Mouse (Mus musculus) forebrain, embryonic 13.5 days (tissue): Measurements from ENCODE around the gene Stxbp6. TPM values are rescaled to one million over a fixed set of nuclear protein-coding genes. Genes with fewer than 3 reads are reported as not detected.

ENCODE experiments used
- ATAC-seq: fragments of 200-750 bp; cut with Nextera tagmentation; 2 replicates; pipeline ENCODE4 v1.8.0; 2017
- H3K27ac ChIP-seq: fragments of 300-500 bp; sonication (generic); 2 replicates; pipeline ENCODE4 v1.5.1; 2015; ENCODE audit warnings: inconsistent platforms, mild to moderate bottlenecking, moderate library complexity
- H3K27me3 ChIP-seq: fragments of 300-500 bp; sonication (generic); 2 replicates; pipeline ENCODE4 v1.6.1; 2015; ENCODE audit warnings: mild to moderate bottlenecking, inconsistent platforms
- H3K36me3 ChIP-seq: fragments of 300-500 bp; sonication (generic); 2 replicates; pipeline ENCODE4 v1.6.1; 2015; ENCODE audit warnings: mild to moderate bottlenecking, inconsistent platforms; ENCODE audit not compliant: poor library complexity, severe bottlenecking
- H3K4me1 ChIP-seq: fragments of 300-500 bp; sonication (generic); 2 replicates; pipeline ENCODE4 v1.6.1; 2015; ENCODE audit warnings: inconsistent platforms
- H3K4me2 ChIP-seq: fragments of 300-500 bp; sonication (generic); 2 replicates; pipeline ENCODE4 v1.6.1; 2015; ENCODE audit warnings: inconsistent platforms, mild to moderate bottlenecking, moderate library complexity
- H3K4me3 ChIP-seq: fragments of 300-500 bp; sonication (generic); 2 replicates; pipeline ENCODE4 v1.5.1; 2015; ENCODE audit warnings: mild to moderate bottlenecking, inconsistent platforms
- H3K9ac ChIP-seq: fragments of 300-500 bp; sonication (generic); 2 replicates; pipeline ENCODE4 v1.6.1; 2015; ENCODE audit warnings: mild to moderate bottlenecking, inconsistent platforms
- H3K9me3 ChIP-seq: fragments of 300-500 bp; sonication (generic); replicated peaks from 2 replicates; pipeline ENCODE4 v1.6.1; 2016; ENCODE audit warnings: inconsistent platforms
- WGBS: fragments of 180-500 bp; shearing (Covaris S2); methylation state at CpG from one replicate; pipeline ENCODE4 v1.1.7; 2015; 5-methylcytosine and 5-hydroxymethylcytosine counted together
- polyA plus RNA-seq: library from polyadenylated mRNA; unstranded; fragments of >200 nt; fragmentation: Nextera tagmentation; extraction: Ambion mirVana; gene quantifications from 2 replicates; pipeline ENCODE4 v1.2.1, GENCODE M21; 2015

Gene Stxbp6
- polyA plus RNA-seq, 1 experiment from 2014 or later = 9.9 TPM

- H3K27me3 ChIP-seq = no peaks in the 10 kb centered on the region
- WGBS = 82% methylated on average over 8 of the region's 8 CpGs
- no peak overlapping the region for H3K4me3 ChIP-seq
Observed at GRCm38 (mm10) chr12:44939106-44939505, 135.4 kb downstream of the Stxbp6 start.

GRCm38 (mm10) chr12:44932954-44933353, 141.6 kb downstream of the Stxbp6 start:
- Histone ChIP-seq H3K27ac (no peak overlapping the region), H3K36me3 (no peaks in the 10 kb centered on the region), H3K27me3 (no peaks in the 10 kb centered on the region), H3K9me3 (no peaks in the 10 kb centered on the region), H3K4me1 (no peaks in the 10 kb centered on the region), H3K9ac (no peak overlapping the region), H3K4me2 (no peak overlapping the region), H3K4me3 (no peak overlapping the region)
- 85% methylated on average over 6 of the region's 6 CpGs for WGBS
- no peak for ATAC-seq

More at GRCm38 (mm10) chr12:44939106-44939505, 135.4 kb downstream of the Stxbp6 start:
- H3K4me2 ChIP-seq = no peak overlapping the region
- ATAC-seq = no peak; the same call in 1 of the 2 replicates
- H3K9me3 ChIP-seq = no peaks in the 10 kb centered on the region
- no peaks in the 10 kb centered on the region for H3K4me1 ChIP-seq
- no peaks in the 10 kb centered on the region for H3K36me3 ChIP-seq
- no peak overlapping the region for H3K9ac ChIP-seq
- no peak overlapping the region for H3K27ac ChIP-seq

- no peaks in the 10 kb centered on the region for H3K36me3 ChIP-seq
- H3K27me3 ChIP-seq = no peaks in the 10 kb centered on the region
- H3K4me1 ChIP-seq = no peaks in the 10 kb centered on the region
- H3K9ac ChIP-seq = no peak overlapping the region
- no peak overlapping the region for H3K4me3 ChIP-seq
- no peak for ATAC-seq
- no peak overlapping the region for H3K4me2 ChIP-seq
- H3K9me3 ChIP-seq = no peaks in the 10 kb centered on the region
- no peak overlapping the region for H3K27ac ChIP-seq
- WGBS = 85% methylated on average over 7 of the region's 7 CpGs
Observed at GRCm38 (mm10) chr12:44931716-44932115, 142.8 kb downstream of the Stxbp6 start.

GRCm38 (mm10) chr12:44928456-44928855, 146.1 kb downstream of the Stxbp6 start:
- Histone ChIP-seq H3K4me2 (no peak overlapping the region), H3K4me1 (0 out of 2 replicates have a peak, but pooled peaks cover 2% of the 10 kb centered on the region), H3K27me3 (no peaks in the 10 kb centered on the region), H3K9me3 (no peaks in the 10 kb centered on the region), H3K4me3 (no peak overlapping the region), H3K9ac (no peak overlapping the region), H3K36me3 (no peaks in the 10 kb centered on the region), H3K27ac (no peak overlapping the region)
- 55% methylated on average over 3 of the region's 3 CpGs for WGBS
- ATAC-seq = no peak

GRCm38 (mm10) chr12:44925901-44926300, 148.6 kb downstream of the Stxbp6 start:
- H3K9me3 ChIP-seq = no peaks in the 10 kb centered on the region
- H3K4me1 ChIP-seq = 0 out of 2 replicates have a peak, but pooled peaks cover 2% of the 10 kb centered on the region
- no peaks in the 10 kb centered on the region for H3K27me3 ChIP-seq
- no peak for ATAC-seq
- no peak overlapping the region for H3K27ac ChIP-seq
- 80% methylated on average over 3 of the region's 3 CpGs for WGBS
- H3K9ac ChIP-seq = no peak overlapping the region
- no peaks in the 10 kb centered on the region for H3K36me3 ChIP-seq
- H3K4me3 ChIP-seq = no peak overlapping the region
- no peak overlapping the region for H3K4me2 ChIP-seq

- no peaks in the 10 kb centered on the region for H3K27me3 ChIP-seq
- ATAC-seq = no peak
- H3K27ac ChIP-seq = no peak overlapping the region
- 0 out of 2 replicates have a peak, but pooled peaks cover 2% of the 10 kb centered on the region for H3K4me1 ChIP-seq
- H3K4me2 ChIP-seq = no peak overlapping the region
- H3K36me3 ChIP-seq = no peaks in the 10 kb centered on the region
- H3K9ac ChIP-seq = no peak overlapping the region
- H3K4me3 ChIP-seq = no peak overlapping the region
- no peaks in the 10 kb centered on the region for H3K9me3 ChIP-seq
- WGBS = 94% methylated on average over 3 of the region's 3 CpGs
Observed at GRCm38 (mm10) chr12:44923273-44923672, 151.2 kb downstream of the Stxbp6 start.

GRCm38 (mm10) chr12:44922241-44922640, 152.3 kb downstream of the Stxbp6 start:
- no peak overlapping the region for H3K27ac ChIP-seq
- 0 out of 2 replicates have a peak, but pooled peaks cover 2% of the 10 kb centered on the region for H3K4me1 ChIP-seq
- no peaks in the 10 kb centered on the region for H3K27me3 ChIP-seq
- no peaks in the 10 kb centered on the region for H3K36me3 ChIP-seq
- no peak overlapping the region for H3K4me3 ChIP-seq
- no peak overlapping the region for H3K9ac ChIP-seq
- WGBS = 90% methylated on average over 4 of the region's 4 CpGs
- no peak for ATAC-seq
- H3K9me3 ChIP-seq = no peaks in the 10 kb centered on the region
- no peak overlapping the region for H3K4me2 ChIP-seq

- Histone ChIP-seq H3K4me1 (no peaks in the 10 kb centered on the region), H3K36me3 (no peaks in the 10 kb centered on the region), H3K4me2 (no peak overlapping the region), H3K27ac (no peak overlapping the region), H3K4me3 (no peak overlapping the region), H3K27me3 (no peaks in the 10 kb centered on the region), H3K9ac (no peak overlapping the region), H3K9me3 (no peaks in the 10 kb centered on the region)
- WGBS = 91% methylated on average over 2 of the region's 2 CpGs
- ATAC-seq = no peak
Observed at GRCm38 (mm10) chr12:44919613-44920012, 154.9 kb downstream of the Stxbp6 start.

- H3K4me1 ChIP-seq = no peaks in the 10 kb centered on the region
- H3K9ac ChIP-seq = no peak overlapping the region
- H3K4me2 ChIP-seq = no peak overlapping the region
- 91% methylated on average over 2 of the region's 2 CpGs for WGBS
- ATAC-seq = no peak
- no peaks in the 10 kb centered on the region for H3K9me3 ChIP-seq
- H3K36me3 ChIP-seq = no peaks in the 10 kb centered on the region
- no peak overlapping the region for H3K27ac ChIP-seq
- H3K27me3 ChIP-seq = no peaks in the 10 kb centered on the region
- H3K4me3 ChIP-seq = no peak overlapping the region
Observed at GRCm38 (mm10) chr12:44918929-44919328, 155.6 kb downstream of the Stxbp6 start.

- Histone ChIP-seq H3K27ac (no peak overlapping the region), H3K4me1 (no peaks in the 10 kb centered on the region), H3K9ac (no peak overlapping the region), H3K4me2 (no peak overlapping the region), H3K4me3 (no peak overlapping the region), H3K36me3 (no peaks in the 10 kb centered on the region), H3K27me3 (no peaks in the 10 kb centered on the region), H3K9me3 (no peaks in the 10 kb centered on the region)
- WGBS = 94% methylated on average over 4 of the region's 4 CpGs
- no peak for ATAC-seq
Observed at GRCm38 (mm10) chr12:44913854-44914253, 160.7 kb downstream of the Stxbp6 start.

- no peaks in the 10 kb centered on the region for H3K27me3 ChIP-seq
- no peaks in the 10 kb centered on the region for H3K36me3 ChIP-seq
- H3K4me1 ChIP-seq = 0 out of 2 replicates have a peak, but pooled peaks cover 4% of the 10 kb centered on the region
- no peak overlapping the region for H3K9ac ChIP-seq
- H3K4me2 ChIP-seq = no peak overlapping the region
- no peaks in the 10 kb centered on the region for H3K9me3 ChIP-seq
- WGBS = 83% methylated on average over 3 of the region's 3 CpGs
- no peak for ATAC-seq
- no peak overlapping the region for H3K4me3 ChIP-seq
- H3K27ac ChIP-seq = no peak overlapping the region
Observed at GRCm38 (mm10) chr12:44908028-44908702, 166.3 kb downstream of the Stxbp6 start.

GRCm38 (mm10) chr12:44906001-44906400, 168.5 kb downstream of the Stxbp6 start:
- no peak overlapping the region for H3K4me2 ChIP-seq

More at GRCm38 (mm10) chr12:44906001-44906400, 168.5 kb downstream of the Stxbp6 start:
- H3K27me3 ChIP-seq = no peaks in the 10 kb centered on the region
- WGBS = 90% methylated on average over 2 of the region's 2 CpGs
- no peak overlapping the region for H3K4me3 ChIP-seq
- no peak for ATAC-seq
- H3K27ac ChIP-seq = no peak overlapping the region
- H3K9me3 ChIP-seq = no peaks in the 10 kb centered on the region
- no peaks in the 10 kb centered on the region for H3K36me3 ChIP-seq
- H3K9ac ChIP-seq = no peak overlapping the region
- 0 out of 2 replicates have a peak, but pooled peaks cover 5% of the 10 kb centered on the region for H3K4me1 ChIP-seq
